Mouse (Mus musculus) kidney, embryonic 14.5 days (tissue): ENCODE measurements at regions not wholly inside any gene's neighbourhood (a gene's known extent, or its start where the extent isn't known, plus 50 kb on each side); places are given as distances from the start of the nearest gene placed in this dataset.
"Not testable (repeated sequence)": the region's sequence is repeated elsewhere in the genome, so short reads cannot be mapped to it uniquely, and the experiment has no call there.

Source experiments
- ATAC-seq: fragments of 200-750 bp; cut with Nextera tagmentation; 2 replicates; pipeline ENCODE4 v1.8.0; 2017; ENCODE audit warnings: moderate number of reproducible peaks, mild to moderate bottlenecking, moderate TSS enrichment, moderate library complexity; ENCODE audit not compliant: low FRiP score, low TSS enrichment
- H3K27ac ChIP-seq: fragments of 300-500 bp; sonication (generic); 2 replicates; pipeline ENCODE4 v1.5.1; 2014; ENCODE audit warnings: low read depth, mild to moderate bottlenecking, low read length, moderate library complexity, mixed read lengths
- H3K27me3 ChIP-seq: fragments of 300-500 bp; sonication (generic); 2 replicates; pipeline ENCODE4 v1.6.1; 2014; ENCODE audit warnings: mild to moderate bottlenecking, low read length; ENCODE audit not compliant: control insufficient read depth, insufficient read depth
- H3K36me3 ChIP-seq: fragments of 300-500 bp; sonication (generic); 2 replicates; pipeline ENCODE4 v1.6.1; 2014; ENCODE audit warnings: low read length, mixed read lengths; ENCODE audit not compliant: control insufficient read depth, insufficient read depth
- H3K4me1 ChIP-seq: fragments of 300-500 bp; sonication (generic); 2 replicates; pipeline ENCODE4 v1.6.1; 2014; ENCODE audit warnings: low read length, mixed read lengths; ENCODE audit not compliant: control insufficient read depth, insufficient read depth
- H3K4me2 ChIP-seq: fragments of 300-500 bp; sonication (generic); replicated peaks from 2 replicates; pipeline ENCODE4 v1.6.1; 2014; ENCODE audit warnings: low read depth, mild to moderate bottlenecking, low read length
- H3K4me3 ChIP-seq: fragments of 300-500 bp; sonication (generic); 2 replicates; pipeline ENCODE4 v1.5.1; 2014; ENCODE audit warnings: mild to moderate bottlenecking, low read length
- H3K9ac ChIP-seq: fragments of 300-500 bp; sonication (generic); 2 replicates; pipeline ENCODE4 v1.6.1; 2014; ENCODE audit warnings: low read depth, mild to moderate bottlenecking, low read length, moderate library complexity
- H3K9me3 ChIP-seq: fragments of 300-500 bp; sonication (generic); 2 replicates; pipeline ENCODE4 v1.6.1; 2016; ENCODE audit warnings: low read length; ENCODE audit not compliant: control insufficient read depth
- WGBS: fragments of 180-500 bp; shearing (Covaris S2); extraction: QIAGEN DNeasy Blood & Tissue Kit; methylation state at CpG from one replicate; pipeline ENCODE4 v1.1.7; 2014; 5-methylcytosine and 5-hydroxymethylcytosine counted together

GRCm38 (mm10) chr4:39065761-39066376 is 384.2 kb upstream of the 1700009N14Rik start:
- Histone ChIP-seq H3K27ac (no peak overlapping the region), H3K4me2 (no peak overlapping the region), H3K27me3 (no peaks in the 10 kb centered on the region), H3K4me1 (no peaks in the 10 kb centered on the region), H3K4me3 (no peak overlapping the region), H3K9me3 (peaks cover 3% of the 10 kb centered on the region; the same call in 1 of the 2 replicates), H3K9ac (no peak overlapping the region), H3K36me3 (no peaks in the 10 kb centered on the region)
- ATAC-seq: no peak
- WGBS: 23% methylated on average over 1 of the region's 1 CpGs

- ATAC-seq: no peak
- WGBS: 77% methylated on average over 3 of the region's 3 CpGs
- H3K4me1 ChIP-seq: no peaks in the 10 kb centered on the region
- H3K27me3 ChIP-seq: no peaks in the 10 kb centered on the region
- H3K27ac ChIP-seq: no peak overlapping the region
- no peaks in the 10 kb centered on the region for H3K9me3 ChIP-seq
- no peak overlapping the region for H3K9ac ChIP-seq
- no peak overlapping the region for H3K4me3 ChIP-seq
- no peaks in the 10 kb centered on the region for H3K36me3 ChIP-seq
- no peak overlapping the region for H3K4me2 ChIP-seq
Measured at GRCm38 (mm10) chr4:39067260-39067876, 382.7 kb upstream of the 1700009N14Rik start.

- H3K36me3 ChIP-seq: no peaks in the 10 kb centered on the region
- H3K27ac ChIP-seq: no peak overlapping the region
- no peak overlapping the region for H3K9ac ChIP-seq
- no peaks in the 10 kb centered on the region for H3K9me3 ChIP-seq
- no peaks in the 10 kb centered on the region for H3K4me1 ChIP-seq
- H3K4me2 ChIP-seq: no peak overlapping the region
- no peak for ATAC-seq
- no peak overlapping the region for H3K4me3 ChIP-seq
- no peaks in the 10 kb centered on the region for H3K27me3 ChIP-seq
Measured at GRCm38 (mm10) chr4:39071532-39071931, 378.6 kb upstream of the 1700009N14Rik start.

- ATAC-seq: no peak
- Histone ChIP-seq H3K4me1 (no peaks in the 10 kb centered on the region), H3K27ac (no peak overlapping the region), H3K9ac (no peak overlapping the region), H3K9me3 (no peaks in the 10 kb centered on the region), H3K4me2 (no peak overlapping the region), H3K4me3 (no peak overlapping the region), H3K27me3 (no peaks in the 10 kb centered on the region), H3K36me3 (no peaks in the 10 kb centered on the region)
- 89% methylated on average over 3 of the region's 3 CpGs for WGBS
Measured at GRCm38 (mm10) chr4:39088284-39088683, 361.8 kb upstream of the 1700009N14Rik start.

GRCm38 (mm10) chr4:39109184-39109583 is 340.9 kb upstream of the 1700009N14Rik start:
- 91% methylated on average over 1 of the region's 1 CpGs for WGBS
- Histone ChIP-seq H3K9ac (no peak overlapping the region), H3K9me3 (no peaks in the 10 kb centered on the region), H3K4me3 (no peak overlapping the region), H3K36me3 (no peaks in the 10 kb centered on the region), H3K4me1 (no peaks in the 10 kb centered on the region), H3K27ac (no peak overlapping the region), H3K4me2 (no peak overlapping the region), H3K27me3 (no peaks in the 10 kb centered on the region)
- no peak for ATAC-seq

- H3K27me3 ChIP-seq, ATAC-seq, H3K36me3 ChIP-seq, H3K4me1 ChIP-seq, H3K4me2 ChIP-seq, H3K27ac ChIP-seq, H3K9ac ChIP-seq, H3K9me3 ChIP-seq, H3K4me3 ChIP-seq: not testable (repeated sequence)
- WGBS: 91% methylated on average over 13 of the region's 13 CpGs
Measured at GRCm38 (mm10) chr4:39113217-39113975, 336.7 kb upstream of the 1700009N14Rik start.

- H3K4me1 ChIP-seq: no peaks in the 10 kb centered on the region
- H3K27me3 ChIP-seq: no peaks in the 10 kb centered on the region
- H3K36me3 ChIP-seq: no peaks in the 10 kb centered on the region
- no peaks in the 10 kb centered on the region for H3K9me3 ChIP-seq
- H3K4me3 ChIP-seq: no peak overlapping the region
- no peak overlapping the region for H3K4me2 ChIP-seq
- no peak overlapping the region for H3K27ac ChIP-seq
- no peak overlapping the region for H3K9ac ChIP-seq
- ATAC-seq: peak; percentile 73; the same call in 1 of the 2 replicates
Measured at GRCm38 (mm10) chr4:39125528-39125927, 324.6 kb upstream of the 1700009N14Rik start.
